Mouse (Mus musculus) fibroblast of lung, adult 2 months (primary cell): ENCODE data around the gene Dock8.
A peak's percentile ranks its signal among the peaks of the same experiment; 100 is the strongest.

Experiments
- DNase-seq: peaks from one replicate; pipeline ENCODE4 v3.0.0-alpha.2; 2011; ENCODE audit warnings: low read depth

Gene Dock8

GRCm38 (mm10) chr19:24999201-24999886 is at the start of gene Dock8:
Gene Dock8 (plus strand): TSS chr19:24999534.
- DNase-seq: no peak

GRCm38 (mm10) chr19:24958531-24958930 is 40.8 kb upstream of the Dock8 start:
- peak; percentile 31 for DNase-seq

GRCm38 (mm10) chr19:24961172-24961962 is 38.0 kb upstream of the Dock8 start, which contains the start of gene Cbwd1:
Gene Cbwd1 (minus strand): TSS chr19:24961610.
- peak; percentile 95 for DNase-seq

GRCm38 (mm10) chr19:24966203-24966602 is 33.1 kb upstream of the Dock8 start:
- DNase-seq: no peak

GRCm38 (mm10) chr19:24966941-24967340 is 32.4 kb upstream of the Dock8 start:
- DNase-seq: no peak

GRCm38 (mm10) chr19:24971307-24971706 is 28.0 kb upstream of the Dock8 start:
- DNase-seq: no peak

- no peak for DNase-seq
These were observed 26.5 kb upstream of the Dock8 start for GRCm38 (mm10) chr19:24972701-24973390.

- DNase-seq: no peak
These were observed 21.3 kb upstream of the Dock8 start for GRCm38 (mm10) chr19:24977991-24978390.

- no peak for DNase-seq
These were observed 20.2 kb upstream of the Dock8 start for GRCm38 (mm10) chr19:24978852-24979842.

- DNase-seq: peak; percentile 18
These were observed 18.0 kb upstream of the Dock8 start for GRCm38 (mm10) chr19:24981294-24981693.

GRCm38 (mm10) chr19:24983050-24983449 is 16.3 kb upstream of the Dock8 start:
- no peak for DNase-seq

GRCm38 (mm10) chr19:24983857-24984498 is 15.4 kb upstream of the Dock8 start:
- DNase-seq: no peak

- DNase-seq: no peak
These were observed 14.3 kb upstream of the Dock8 start for GRCm38 (mm10) chr19:24985045-24985444.

GRCm38 (mm10) chr19:24987355-24987754 is 12.0 kb upstream of the Dock8 start:
- DNase-seq: no peak

- no peak for DNase-seq
These were observed 10.5 kb upstream of the Dock8 start for GRCm38 (mm10) chr19:24988831-24989230.

GRCm38 (mm10) chr19:24990138-24990822 is 9.1 kb upstream of the Dock8 start:
- DNase-seq: no peak

- no peak for DNase-seq
These were observed 5.8 kb upstream of the Dock8 start for GRCm38 (mm10) chr19:24993526-24993925.

GRCm38 (mm10) chr19:24994900-24995299 is 4.4 kb upstream of the Dock8 start:
- peak; percentile 49 for DNase-seq

GRCm38 (mm10) chr19:24996815-24997704 is 2.3 kb upstream of the Dock8 start:
- no peak for DNase-seq
